Mouse (Mus musculus) lung, postnatal 10 days (tissue): ENCODE measurements around the gene Casq1.
A peak's percentile ranks its signal among the peaks of the same experiment; 100 is the strongest.

Experiments used
- DNase-seq: peaks from one replicate; pipeline ENCODE4 v3.0.0; 2021

Gene Casq1

DNA sequence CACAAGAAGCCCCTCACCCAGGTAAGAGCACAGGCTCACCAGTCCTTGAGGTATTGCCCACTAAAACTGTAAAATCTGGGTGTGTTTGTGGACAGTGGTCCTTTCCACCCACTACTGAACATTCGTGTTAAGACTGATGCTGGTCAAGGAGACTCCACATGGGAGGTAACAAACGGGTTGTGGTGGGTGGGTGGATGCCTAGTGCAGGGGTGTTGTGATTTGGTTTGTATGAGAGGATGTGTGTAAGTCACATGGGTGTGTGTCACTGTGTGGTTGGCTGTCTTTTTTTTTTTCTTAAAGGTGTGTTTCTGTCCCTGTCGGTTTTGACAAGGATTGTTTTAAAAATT, 14.0 kb downstream of the Casq1 start:
- DNase-seq = no peak

DNA sequence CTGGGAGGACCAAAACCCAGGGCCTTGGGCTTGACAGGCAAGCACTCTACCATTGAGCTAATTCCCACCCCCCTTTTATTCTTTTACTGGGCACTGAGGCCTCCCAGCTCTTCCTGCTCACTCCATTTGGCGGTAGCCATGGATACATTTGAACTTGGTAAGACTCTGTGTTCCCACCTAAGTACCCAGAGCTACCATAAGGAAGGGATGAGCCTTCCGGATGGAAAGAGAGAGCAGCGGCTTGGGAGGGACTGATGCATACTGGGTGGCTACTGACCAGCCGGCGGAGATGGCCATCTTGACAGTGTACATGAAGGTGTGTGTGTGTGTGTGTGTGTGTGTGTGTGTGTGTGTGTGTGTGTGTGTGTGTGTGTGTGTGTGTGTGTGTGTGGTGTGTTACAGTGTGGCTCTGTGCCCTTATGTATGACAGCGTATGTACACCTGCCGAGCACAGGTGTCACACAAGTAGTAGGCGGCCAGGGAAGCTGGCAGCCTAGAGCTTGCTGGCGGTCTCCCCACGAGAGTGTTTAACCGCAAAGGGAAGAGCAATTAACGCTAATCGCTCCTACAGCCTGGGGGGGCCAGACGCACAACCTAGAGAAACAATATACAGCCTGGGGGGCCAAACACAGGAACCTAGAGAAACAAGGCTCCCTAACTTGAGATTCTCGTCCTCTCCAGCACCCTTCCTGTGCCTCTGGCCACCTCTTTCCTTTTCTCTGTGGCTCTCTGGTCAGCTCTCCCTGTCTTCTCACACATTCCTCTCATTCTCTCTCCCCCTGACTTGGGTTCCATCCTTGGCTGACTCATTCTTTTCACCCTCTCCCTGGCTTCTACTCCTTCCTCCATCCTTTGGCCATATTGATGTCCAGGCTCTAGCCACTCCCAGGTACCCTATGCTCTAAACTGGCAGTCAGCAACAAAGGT, 14.6 kb downstream of the Casq1 start:
- no peak for DNase-seq

DNA sequence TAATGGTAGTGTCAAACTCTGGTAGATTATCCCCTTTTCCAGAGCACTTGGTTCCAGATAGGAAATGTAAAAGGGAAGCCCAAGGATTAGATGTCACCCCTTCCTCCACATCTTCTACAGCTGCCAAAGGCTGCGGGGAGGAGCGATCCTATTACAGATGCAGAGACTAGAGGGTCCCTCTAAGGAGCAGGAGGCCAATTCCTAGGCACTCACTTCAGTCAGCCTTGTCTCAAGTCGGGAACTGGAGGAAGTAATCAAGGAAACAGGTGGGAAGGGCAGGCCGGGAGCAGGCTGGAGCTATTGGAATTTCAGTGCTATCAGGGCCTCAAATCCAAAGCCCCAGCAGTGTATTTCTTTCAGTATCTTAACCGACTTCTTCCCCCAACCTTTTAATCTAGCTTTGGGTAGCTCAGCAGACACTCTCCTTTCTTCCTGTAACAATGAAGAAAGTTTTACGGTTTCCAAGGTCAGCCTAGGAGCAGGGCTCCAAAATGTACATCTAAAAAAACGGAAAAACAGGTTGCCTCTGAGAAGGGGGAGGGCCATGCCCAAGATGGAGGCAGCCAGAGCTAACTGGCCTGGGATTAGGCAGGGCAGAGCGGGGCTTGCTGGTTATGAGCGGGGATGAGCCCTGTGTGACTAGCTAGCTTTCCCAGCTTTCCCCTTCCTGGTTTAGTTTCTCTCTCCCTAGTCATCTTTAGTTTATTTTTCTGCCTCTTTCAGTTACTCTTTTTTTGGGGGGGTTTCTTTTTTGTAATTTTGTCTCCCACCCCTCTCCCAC, 15.4 kb downstream of the Casq1 start:
- no peak for DNase-seq

GRCm38 (mm10) chr1:172203566-172203965, 16.1 kb downstream of the Casq1 start:
- peak; percentile 58 for DNase-seq

- DNase-seq = peak; percentile 63
Measured at GRCm38 (mm10) chr1:172202894-172203522, 16.7 kb downstream of the Casq1 start.

DNA sequence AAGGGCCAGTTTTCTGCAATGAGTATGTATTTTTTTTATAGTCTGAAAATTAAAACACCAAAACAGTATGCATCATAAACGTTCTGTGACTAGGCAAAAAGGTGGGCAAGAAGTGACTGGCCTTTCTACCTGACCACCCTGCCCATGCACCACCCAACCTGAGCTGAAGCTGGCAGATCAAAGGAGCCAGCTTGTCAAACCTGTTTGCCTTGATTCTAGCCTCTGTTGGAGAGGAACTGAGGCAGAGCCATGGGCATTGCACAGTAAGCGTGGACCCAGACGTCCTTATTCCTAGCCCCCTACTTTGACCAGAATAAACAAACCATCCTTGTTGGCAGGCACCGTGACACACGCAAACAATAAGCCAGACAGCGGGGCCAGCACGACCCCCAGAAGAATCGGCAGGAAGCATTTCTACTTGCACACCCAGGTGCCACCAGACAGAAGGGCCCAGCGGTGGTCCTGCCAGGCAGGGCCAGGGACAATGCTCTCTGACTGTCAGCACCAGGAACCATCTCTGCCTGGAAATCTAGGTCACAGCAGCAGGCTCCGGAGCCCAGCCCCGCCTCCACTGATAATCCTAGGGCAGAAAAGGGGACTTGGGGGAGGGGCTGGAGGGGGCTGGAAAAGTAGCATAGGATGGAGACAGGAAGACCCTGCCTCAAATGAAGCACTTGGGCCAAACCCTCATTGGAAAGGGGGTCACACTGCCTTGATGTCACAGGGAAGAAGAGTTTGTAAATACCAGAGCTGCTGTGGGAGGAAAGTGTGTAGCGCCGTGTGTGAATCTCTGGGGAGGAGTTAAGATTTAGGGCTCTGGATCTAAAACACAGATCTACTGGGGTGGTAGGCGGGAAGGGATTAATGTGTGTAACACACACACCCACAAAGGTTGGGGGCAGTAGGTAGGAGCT, 17.4 kb downstream of the Casq1 start:
- DNase-seq = no peak

DNA sequence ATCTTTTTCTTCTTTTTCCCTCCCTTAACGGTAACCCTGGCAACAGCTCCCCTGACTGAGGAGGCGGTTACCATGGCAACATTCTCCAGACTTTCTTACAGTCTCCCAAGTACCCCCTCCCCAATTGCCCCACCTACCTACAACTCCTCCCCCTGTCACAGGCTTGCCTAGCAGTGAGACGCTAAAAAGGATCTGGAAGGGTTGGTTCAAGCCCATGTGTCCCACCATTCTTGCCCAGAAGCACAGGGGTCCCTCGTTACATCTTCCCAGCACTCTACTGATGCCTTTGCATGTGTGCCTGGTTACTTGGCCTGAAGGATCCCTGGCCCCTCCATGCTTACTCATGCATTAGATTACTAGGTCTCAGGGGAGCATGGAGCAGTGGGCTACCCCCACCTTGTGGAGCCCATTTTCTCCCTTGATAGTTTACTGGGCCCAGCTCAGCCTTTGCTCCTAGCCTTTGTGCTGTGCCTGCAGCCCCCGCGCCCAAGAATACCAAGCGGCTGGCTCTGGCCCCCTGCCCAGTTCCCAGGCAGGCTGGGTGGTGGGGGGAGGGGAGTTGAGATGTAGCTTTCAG, 18.7 kb downstream of the Casq1 start:
- DNase-seq = peak; percentile 42

GRCm38 (mm10) chr1:172200161-172200560, 19.5 kb downstream of the Casq1 start:
- no peak for DNase-seq

DNA sequence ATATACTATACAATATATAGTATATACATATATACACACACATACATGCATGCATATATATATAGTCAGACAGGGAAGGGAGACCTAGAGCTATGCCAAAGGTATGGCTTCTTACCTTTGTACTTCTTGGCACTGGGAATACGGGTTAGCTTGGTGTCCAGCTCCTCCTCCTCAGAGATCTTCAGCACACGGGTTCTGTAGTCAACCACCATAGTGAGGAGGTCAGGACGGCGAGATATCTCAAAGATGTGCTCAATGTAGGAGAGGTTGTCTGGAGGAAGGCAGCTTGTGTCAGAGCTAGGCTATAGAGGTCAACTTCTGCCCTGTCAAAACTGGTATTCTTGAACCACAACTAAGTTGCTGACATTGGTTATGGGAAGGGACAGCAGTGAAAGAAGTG, 20.7 kb downstream of the Casq1 start:
- no peak for DNase-seq

- no peak for DNase-seq
Measured at GRCm38 (mm10) chr1:172198316-172198715, 21.4 kb downstream of the Casq1 start.

DNA sequence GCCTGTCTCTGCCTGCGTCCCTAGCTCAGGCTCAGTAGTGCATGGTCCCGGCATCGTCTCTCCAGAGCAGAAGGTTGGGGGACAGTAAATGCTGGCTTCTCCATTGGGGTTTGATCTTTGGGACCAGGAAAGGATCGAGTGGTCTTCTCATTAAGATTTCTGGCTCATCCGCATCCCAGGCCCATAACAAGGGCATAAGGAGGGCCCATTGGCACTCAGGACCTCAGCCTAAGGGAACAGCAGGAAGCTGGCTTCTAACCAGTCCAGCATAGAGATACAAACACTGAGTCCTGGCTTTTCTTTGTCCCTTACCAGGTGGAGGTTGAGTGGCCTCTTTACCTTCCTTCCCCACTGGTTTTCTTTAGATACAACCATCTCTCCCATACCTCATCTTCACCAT, 21.8 kb downstream of the Casq1 start:
- DNase-seq = no peak

GRCm38 (mm10) chr1:172197146-172197545, 22.5 kb downstream of the Casq1 start:
- no peak for DNase-seq

DNA sequence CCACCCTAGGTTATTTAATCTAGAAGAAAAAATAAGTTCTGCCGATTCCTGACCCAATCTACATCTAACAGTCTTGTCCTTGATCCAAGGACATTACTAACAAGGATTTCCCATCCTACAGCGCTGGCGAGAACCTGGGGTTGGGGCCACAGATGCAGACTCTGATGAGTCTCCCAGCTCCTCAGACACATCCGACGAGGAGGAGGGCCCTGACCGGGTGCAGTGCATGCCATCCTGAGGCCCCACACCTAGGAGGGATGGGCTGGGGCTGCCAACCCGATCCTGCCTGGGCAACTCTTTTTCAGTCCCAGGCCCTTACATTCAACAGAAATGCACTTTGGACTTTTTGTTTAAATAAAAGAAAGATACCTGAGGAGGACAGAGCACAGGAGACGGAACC, 25.2 kb downstream of the Casq1 start:
- no peak for DNase-seq

- no peak for DNase-seq
Measured at GRCm38 (mm10) chr1:172192217-172192616, 27.5 kb downstream of the Casq1 start.

GRCm38 (mm10) chr1:172191578-172191977, 28.1 kb downstream of the Casq1 start:
- no peak for DNase-seq

- DNase-seq = peak; percentile 53
Measured at GRCm38 (mm10) chr1:172188891-172189290, 30.8 kb downstream of the Casq1 start.

DNA sequence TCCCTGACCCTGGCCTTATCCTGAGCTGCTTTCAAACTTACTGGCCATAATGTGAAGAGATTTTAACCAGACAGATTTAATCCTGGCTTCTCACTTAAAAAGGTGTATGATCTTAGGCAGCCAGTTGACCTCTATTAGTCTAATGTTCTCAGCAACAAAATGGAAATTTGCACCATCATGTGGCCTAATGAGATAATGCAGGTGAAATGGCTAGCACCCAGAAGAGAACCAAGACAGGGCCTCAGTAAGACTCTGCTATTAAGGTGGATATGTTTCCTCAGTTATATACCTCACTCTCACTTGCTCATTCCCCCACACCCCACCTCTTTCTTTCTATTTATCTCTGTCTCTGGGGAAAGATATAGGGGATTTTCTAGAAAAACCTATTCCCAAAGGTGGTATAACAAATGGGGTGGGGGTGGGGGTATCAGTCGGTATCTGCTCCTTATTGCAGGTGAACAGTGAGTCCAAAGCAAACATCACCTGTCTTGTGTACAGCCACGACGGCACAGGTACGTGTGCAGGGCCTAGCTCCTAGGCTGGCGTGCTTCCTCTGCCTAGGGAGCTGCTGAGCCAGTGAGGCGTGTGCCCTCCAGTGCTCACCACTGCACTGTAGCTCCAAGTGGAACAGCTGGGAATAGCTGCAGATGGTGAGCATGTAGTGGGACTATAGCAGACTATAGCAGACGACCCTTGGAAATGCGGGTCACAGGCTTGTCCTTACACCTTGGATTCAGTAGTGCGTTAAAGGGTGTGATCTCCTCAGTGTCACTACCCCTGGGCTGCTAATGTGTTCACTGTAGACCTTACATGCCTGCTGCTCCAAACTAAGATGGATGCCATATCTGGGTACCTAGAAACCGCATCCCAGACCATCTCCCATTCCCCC, 33.0 kb downstream of the Casq1 start:
- no peak for DNase-seq

- DNase-seq = no peak
Measured at GRCm38 (mm10) chr1:172183915-172184314, 35.8 kb downstream of the Casq1 start.

GRCm38 (mm10) chr1:172183056-172183455, 36.6 kb downstream of the Casq1 start:
- no peak for DNase-seq

GRCm38 (mm10) chr1:172181777-172182176, 37.9 kb downstream of the Casq1 start:
- no peak for DNase-seq

- DNase-seq = no peak
Measured at GRCm38 (mm10) chr1:172180881-172181280, 38.8 kb downstream of the Casq1 start.
